Mouse (Mus musculus): ENCODE data around the gene Zfp715. TPM values are rescaled to one million over a fixed set of nuclear protein-coding genes. Genes with fewer than 3 reads are reported as not detected.
"Not testable (repeated sequence)": the region's sequence is repeated elsewhere in the genome, so short reads cannot be mapped to it uniquely, and the experiment has no call there.

Gene Zfp715
- polyA plus RNA-seq, 1 experiment from 2014 or later: 12.8 TPM

DNA sequence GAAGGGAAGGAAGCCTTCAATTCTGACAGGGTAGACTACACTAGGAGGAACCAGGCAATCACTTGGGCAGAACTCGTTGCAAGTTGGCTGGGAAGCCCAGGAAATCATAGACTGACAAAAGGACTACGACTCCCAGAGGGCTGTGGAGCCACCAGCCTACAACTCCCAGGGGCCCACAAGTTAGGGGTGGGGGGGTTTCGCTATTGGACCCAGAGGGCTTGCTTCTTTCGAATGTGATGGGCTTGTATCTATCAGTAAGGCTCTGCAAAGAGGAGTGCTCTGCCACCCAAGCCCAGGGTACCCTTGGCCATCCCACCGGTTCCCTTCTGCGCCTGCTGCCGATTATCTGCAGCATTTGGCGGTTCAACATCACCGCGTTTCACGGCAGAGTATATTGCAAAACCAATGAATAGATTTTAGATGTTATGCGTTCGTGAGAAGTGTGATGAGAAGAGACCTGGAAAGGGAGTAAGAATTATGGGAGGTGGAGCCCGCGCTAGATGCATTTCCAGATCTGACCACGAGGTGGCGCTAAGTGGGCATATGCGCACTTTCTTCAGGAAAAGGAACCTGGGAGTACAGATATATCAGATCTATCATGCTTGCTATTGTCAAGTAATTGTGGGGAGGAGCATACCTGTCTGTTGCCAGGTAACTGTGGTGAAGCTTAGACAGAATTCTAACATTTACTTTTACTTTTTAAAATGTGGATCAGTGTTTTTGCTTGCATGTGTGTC lies 30.1 kb downstream of the Zfp715 start:
- no peaks in the 10 kb centered on the region for H3K4me1 ChIP-seq
- peak overlapping the region; percentile 34 for H3K4me3 ChIP-seq
- H3K9me3 ChIP-seq: no peaks in the 10 kb centered on the region
- no peaks in the 10 kb centered on the region for H3K27me3 ChIP-seq
- ATAC-seq (ENCODE audit: insufficient number of reproducible peaks, insufficient read depth, low FRiP score, low TSS enrichment, low read depth): no peak
- WGBS: 10% methylated on average over 18 of the region's 18 CpGs
- no peaks in the 10 kb centered on the region for H3K36me3 ChIP-seq
- H3K9ac ChIP-seq: peak overlapping the region; percentile 57; the same call in 1 of the 2 replicates
- H3K4me2 ChIP-seq: peak overlapping the region; percentile 54
- H3K27ac ChIP-seq: no peak overlapping the region

GRCm38 (mm10) chr7:43282459-43282858 lies 30.6 kb downstream of the Zfp715 start:
- 82% methylated on average over 2 of the region's 3 CpGs for WGBS
- no peaks in the 10 kb centered on the region for H3K9me3 ChIP-seq
- H3K27ac ChIP-seq: no peak overlapping the region

DNA sequence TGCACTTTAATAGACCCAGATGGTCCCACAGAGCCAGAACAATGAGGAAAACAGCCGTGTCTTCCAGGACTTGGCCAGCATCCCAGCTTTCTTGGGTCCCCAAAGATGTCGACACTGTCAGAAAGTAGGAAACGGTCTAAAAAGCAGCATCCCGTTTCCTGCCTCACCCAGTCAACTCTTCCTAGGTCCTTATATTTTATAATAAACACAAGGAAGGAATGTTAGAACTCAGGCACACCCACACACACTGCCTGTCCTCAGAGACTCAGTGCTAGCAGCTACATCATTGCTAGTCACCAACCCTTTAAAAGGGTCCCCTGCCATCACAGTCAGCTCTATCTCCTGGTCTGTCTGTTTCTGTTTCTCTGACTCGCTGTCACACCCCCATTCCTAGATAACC lies 35.7 kb downstream of the Zfp715 start:
- WGBS: 67% methylated on average over 5 of the region's 5 CpGs
- no peaks in the 10 kb centered on the region for H3K36me3 ChIP-seq
- no peaks in the 10 kb centered on the region for H3K27me3 ChIP-seq
- no peak overlapping the region for H3K9ac ChIP-seq
- H3K4me1 ChIP-seq: no peaks in the 10 kb centered on the region
- no peak overlapping the region for H3K27ac ChIP-seq
- no peak overlapping the region for H3K4me2 ChIP-seq
- H3K4me3 ChIP-seq: no peak overlapping the region
- no peak for ATAC-seq (ENCODE audit: insufficient number of reproducible peaks, insufficient read depth, low FRiP score, low TSS enrichment, low read depth)
- peaks cover 4% of the 10 kb centered on the region for H3K9me3 ChIP-seq

More at GRCm38 (mm10) chr7:43282459-43282858, 30.6 kb downstream of the Zfp715 start:
- no peak for ATAC-seq (ENCODE audit: insufficient number of reproducible peaks, insufficient read depth, low FRiP score, low TSS enrichment, low read depth)
- H3K27me3 ChIP-seq: no peaks in the 10 kb centered on the region
- no peaks in the 10 kb centered on the region for H3K36me3 ChIP-seq
- no peaks in the 10 kb centered on the region for H3K4me1 ChIP-seq
- H3K9ac ChIP-seq: no peak overlapping the region
- no peak overlapping the region for H3K4me3 ChIP-seq
- H3K4me2 ChIP-seq: no peak overlapping the region

GRCm38 (mm10) chr7:43276178-43276577 lies 36.9 kb downstream of the Zfp715 start:
- not testable (repeated sequence) for H3K9me3 ChIP-seq; H3K27ac ChIP-seq; H3K36me3 ChIP-seq; H3K9ac ChIP-seq; ATAC-seq (ENCODE audit: insufficient number of reproducible peaks, insufficient read depth, low FRiP score, low TSS enrichment, low read depth); H3K27me3 ChIP-seq; H3K4me2 ChIP-seq; H3K4me1 ChIP-seq; H3K4me3 ChIP-seq
- 52% methylated on average over 7 of the region's 7 CpGs for WGBS

- WGBS: 78% methylated on average over 1 of the region's 1 CpGs
These were observed 39.6 kb downstream of the Zfp715 start for GRCm38 (mm10) chr7:43273476-43273875.

DNA sequence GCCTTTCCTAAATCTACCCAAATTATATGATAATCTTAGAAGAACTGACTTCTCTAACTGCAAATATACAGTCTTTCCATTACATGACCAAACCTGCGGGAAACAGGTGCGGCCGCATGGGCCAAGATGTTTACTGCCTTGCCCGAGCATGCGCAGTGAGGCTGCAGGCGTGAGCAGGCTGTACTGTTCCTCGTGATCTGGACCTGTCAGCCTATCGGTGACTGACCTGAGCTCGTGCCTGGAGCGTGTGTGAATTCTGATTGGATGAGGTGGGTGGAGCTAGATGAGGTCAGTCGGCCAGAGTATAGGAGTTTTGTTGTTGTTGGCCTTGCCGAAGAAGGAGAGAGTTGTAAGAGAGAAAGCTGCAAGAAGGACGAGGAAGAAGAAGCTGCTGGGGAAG lies 45.7 kb downstream of the Zfp715 start:
- not testable (repeated sequence) for H3K27me3 ChIP-seq; H3K9ac ChIP-seq; H3K4me1 ChIP-seq; H3K4me2 ChIP-seq; H3K36me3 ChIP-seq; ATAC-seq (ENCODE audit: insufficient number of reproducible peaks, insufficient read depth, low FRiP score, low TSS enrichment, low read depth); H3K27ac ChIP-seq; H3K4me3 ChIP-seq
- peaks cover 17% of the 10 kb centered on the region; the same call in 1 of the 2 replicates for H3K9me3 ChIP-seq
- WGBS: 91% methylated on average over 13 of the region's 13 CpGs

More at GRCm38 (mm10) chr7:43273476-43273875, 39.6 kb downstream of the Zfp715 start:
- Histone ChIP-seq H3K27ac (no peak overlapping the region), H3K4me1 (no peaks in the 10 kb centered on the region), H3K9ac (no peak overlapping the region), H3K9me3 (peaks cover 12% of the 10 kb centered on the region), H3K27me3 (no peaks in the 10 kb centered on the region), H3K36me3 (no peaks in the 10 kb centered on the region), H3K4me2 (no peak overlapping the region), H3K4me3 (no peak overlapping the region)
- ATAC-seq (ENCODE audit: insufficient number of reproducible peaks, insufficient read depth, low FRiP score, low TSS enrichment, low read depth): no peak

DNA sequence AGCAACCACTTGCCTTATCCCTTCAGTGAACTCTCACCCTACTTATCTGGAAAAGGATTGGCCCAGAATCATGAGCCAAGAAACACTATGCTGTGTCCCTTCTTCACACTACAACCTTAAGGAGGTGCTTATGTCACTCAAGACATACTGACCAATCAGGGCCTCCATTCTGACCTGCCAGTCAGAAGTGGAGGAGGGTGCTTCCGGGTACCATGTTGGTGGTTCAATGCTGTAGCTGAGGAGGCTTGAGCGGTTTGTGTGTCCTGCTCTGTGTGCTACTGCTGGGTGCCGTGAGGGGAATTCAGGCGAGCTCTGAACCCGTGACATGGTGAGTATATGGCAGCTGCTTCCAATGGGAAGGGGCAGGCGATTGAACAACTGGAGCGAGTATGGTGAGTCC lies 59.6 kb downstream of the Zfp715 start:
- Histone ChIP-seq H3K4me3 (no peak overlapping the region), H3K4me2 (no peak overlapping the region), H3K36me3 (no peaks in the 10 kb centered on the region), H3K4me1 (no peaks in the 10 kb centered on the region), H3K9ac (no peak overlapping the region), H3K9me3 (0 out of 2 replicates have a peak, but pooled peaks cover 8% of the 10 kb centered on the region), H3K27ac (no peak overlapping the region), H3K27me3 (no peaks in the 10 kb centered on the region)
- no peak for ATAC-seq (ENCODE audit: insufficient number of reproducible peaks, insufficient read depth, low FRiP score, low TSS enrichment, low read depth)
- 75% methylated on average over 7 of the region's 7 CpGs for WGBS

- 63% methylated on average over 1 of the region's 1 CpGs for WGBS
These were observed 62.4 kb downstream of the Zfp715 start for GRCm38 (mm10) chr7:43250718-43251117.

More at GRCm38 (mm10) chr7:43250718-43251117, 62.4 kb downstream of the Zfp715 start:
- H3K4me3 ChIP-seq; H3K27me3 ChIP-seq; H3K4me2 ChIP-seq; H3K9ac ChIP-seq; H3K36me3 ChIP-seq; H3K4me1 ChIP-seq; H3K9me3 ChIP-seq; ATAC-seq (ENCODE audit: insufficient number of reproducible peaks, insufficient read depth, low FRiP score, low TSS enrichment, low read depth); H3K27ac ChIP-seq: not testable (repeated sequence)

Other genes starting within 250 kb of the Zfp715 start
- gene Zfp936, start 199.1 kb downstream of the Zfp715 start, polyA plus RNA-seq (2015; fragmentation: Nextera tagmentation; extraction: Ambion mirVana): not detected in 2 replicates
- 0.14 and 0.28 TPM in 2 replicates for gene Siglecf, start 38.0 kb upstream of the Zfp715 start, polyA plus RNA-seq (2015; fragmentation: Nextera tagmentation; extraction: Ambion mirVana)
- gene Siglecg, start 94.9 kb upstream of the Zfp715 start, polyA plus RNA-seq (2015; fragmentation: Nextera tagmentation; extraction: Ambion mirVana): 0.12 TPM in 1 of 2 replicates, not detected in the other
- gene Lim2, start 114.4 kb upstream of the Zfp715 start, polyA plus RNA-seq (2015; fragmentation: Nextera tagmentation; extraction: Ambion mirVana): not detected in 2 replicates
- 1.1 TPM in 2 replicates for gene Nkg7, start 123.8 kb upstream of the Zfp715 start, polyA plus RNA-seq (2015; fragmentation: Nextera tagmentation; extraction: Ambion mirVana)
- not detected in 2 replicates for gene Cldnd2, start 127.5 kb upstream of the Zfp715 start, polyA plus RNA-seq (2015; fragmentation: Nextera tagmentation; extraction: Ambion mirVana)
- gene Etfb, start 130.8 kb upstream of the Zfp715 start, polyA plus RNA-seq (2015; fragmentation: Nextera tagmentation; extraction: Ambion mirVana): 255 and 265 TPM in 2 replicates
- gene Gm45233, start 130.8 kb upstream of the Zfp715 start, polyA plus RNA-seq (2015; fragmentation: Nextera tagmentation; extraction: Ambion mirVana): 0.86 and 1.1 TPM in 2 replicates
- 4.4 and 5.8 TPM in 2 replicates for gene Vsig10l, start 149.9 kb upstream of the Zfp715 start, polyA plus RNA-seq (2015; fragmentation: Nextera tagmentation; extraction: Ambion mirVana)
- gene Iglon5, start 176.8 kb upstream of the Zfp715 start, polyA plus RNA-seq (2015; fragmentation: Nextera tagmentation; extraction: Ambion mirVana): 1.6 and 1.8 TPM in 2 replicates
- gene 4931406B18Rik, start 192.6 kb upstream of the Zfp715 start, polyA plus RNA-seq (2015; fragmentation: Nextera tagmentation; extraction: Ambion mirVana): not detected in 2 replicates
- 1.8 and 2.0 TPM in 2 replicates for gene Cd33, start 231.1 kb upstream of the Zfp715 start, polyA plus RNA-seq (2015; fragmentation: Nextera tagmentation; extraction: Ambion mirVana)
- gene Zfp658, start 249.0 kb upstream of the Zfp715 start, polyA plus RNA-seq (2015; fragmentation: Nextera tagmentation; extraction: Ambion mirVana): 5.1 and 6.6 TPM in 2 replicates

All from embryonic facial prominence, embryonic 13.5 days (tissue).